Comparison of ENCODE assay signal across 9 mouse cellular contexts in the genomic region with DNA sequence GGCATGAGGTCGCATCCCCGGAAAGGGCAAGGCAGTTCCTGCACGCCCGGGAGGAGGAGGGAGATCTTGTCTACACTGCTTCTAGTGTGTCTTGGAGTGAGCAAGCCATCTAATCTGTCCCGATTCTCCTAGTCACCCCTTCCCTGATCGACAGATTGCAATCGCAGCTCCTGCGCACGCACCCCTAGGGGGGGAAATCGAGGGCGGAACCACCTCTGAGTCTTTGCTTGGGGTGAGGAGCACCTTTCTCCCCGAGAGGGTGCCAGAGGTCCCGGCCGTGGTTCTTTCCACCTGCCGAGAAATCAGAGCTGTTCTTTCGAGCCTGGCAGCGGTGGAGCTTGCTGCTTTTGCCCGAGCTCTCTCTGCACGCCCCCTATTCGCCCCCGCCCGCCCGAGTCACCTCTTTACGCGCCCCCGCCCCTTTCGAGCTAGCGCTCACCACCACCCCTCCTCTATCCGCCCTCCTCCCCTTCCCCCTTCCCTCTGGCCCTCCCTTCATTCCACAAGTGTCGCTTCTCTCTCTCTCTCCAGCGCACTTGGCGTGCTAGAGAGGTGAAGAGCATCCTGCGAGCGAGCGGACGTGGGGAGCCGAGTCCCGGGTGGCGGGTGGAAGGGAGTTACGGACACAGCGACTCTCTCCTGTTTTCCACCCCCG. TPM values are rescaled to one million over a fixed set of nuclear protein-coding genes. Genes with fewer than 3 reads are reported as not detected.
A peak's percentile ranks its signal among the peaks of the same experiment; 100 is the strongest.
DNase-seq lines count a peak whose midpoint lies in the region; ATAC-seq and TF ChIP-seq lines count a peak whose summit lies in the region.
"Had no signal": no experiment of that assay in that cellular context is flagged by ENCODE, and none has a peak within 500 bp of the region (broad histone marks: within the 10 kb centered on the region; RNA-seq: fewer than 3 reads in every experiment).

A gene (plus strand): TSS at position 498 of the 655 bp plus-strand sequence.

- TF ChIP-seq CTCF in liver, adult 2 months (IDR thresholded peaks at IDR 0.05; ENCODE audit: low read depth, low read length), result no peak
- TF ChIP-seq CTCF in layer of hippocampus, adult 2 months (conservative IDR thresholded peaks at IDR 0.05), result no peak
- no peak for TF ChIP-seq CTCF in lung, postnatal 0 days (IDR thresholded peaks at IDR 0.05)

- no peaks in the 10 kb centered on the region for H3K79me2 ChIP-seq in liver, adult 2 months (ENCODE audit: control insufficient read depth, insufficient read depth, low read length)

- H3K9me3 ChIP-seq in lung, postnatal 0 days (ENCODE audit: low read length), result no peaks in the 10 kb centered on the region

- peak within 1 kb of the TSS; percentile 66 for H3K9ac ChIP-seq in liver, adult 2 months (ENCODE audit: low read depth, low read length)
- no peak within 1 kb of the TSS for H3K9ac ChIP-seq in lung, postnatal 0 days (replicated peaks; ENCODE audit: low read depth)

- TF ChIP-seq EP300 in lung, postnatal 0 days (IDR thresholded peaks at IDR 0.05), result no peak

- no peaks in the 10 kb centered on the region for H3K36me3 ChIP-seq in liver, adult 2 months (ENCODE audit: control insufficient read depth, insufficient read depth, low read length)
- H3K36me3 ChIP-seq in lung, postnatal 0 days (ENCODE audit: insufficient read depth, low read length), result no peaks in the 10 kb centered on the region

- H3K4me3 ChIP-seq in liver, adult 2 months (ENCODE audit: insufficient read depth, low read depth, low read length), result peak within 1 kb of the TSS; percentile 66
- H3K4me3 ChIP-seq in brown adipose tissue, adult 24 weeks (ENCODE audit: insufficient read depth, low read depth, low read length), result peak within 1 kb of the TSS; percentile 40
- H3K4me3 ChIP-seq in layer of hippocampus, adult 2 months, result peak within 1 kb of the TSS; percentile 79
- H3K4me3 ChIP-seq in lung, postnatal 0 days (ENCODE audit: low read depth, low read length), result peak within 1 kb of the TSS; percentile 46
- H3K4me3 ChIP-seq: myocyte had no signal

- WGBS in liver, adult 2 months, result 2% methylated on average over 42 of the region's 42 CpGs
- under 1% methylated on average over 39 of the region's 42 CpGs for WGBS in lung, postnatal 0 days

- DNase-seq in liver, adult 2 months (ENCODE audit: extremely low read depth, low read depth, low spot score), result no peak
- DNase-seq in liver, result no peak
- peak; percentile 53 to 59 for DNase-seq in layer of hippocampus, adult 2 months (ENCODE audit: low spot score in 2 of 2)
- peak; percentile 23 for DNase-seq in lung, postnatal 0 days (ENCODE audit: low spot score)
- peak; percentile 28 to 44 for DNase-seq in right cerebral cortex, postnatal 36 days (ENCODE audit: low spot score in 2 of 2)
- no peak for DNase-seq in thymus, postnatal 25 days

- H3K4me2 ChIP-seq in lung, postnatal 0 days (replicated peaks; ENCODE audit: low read depth, low read length), result peak within 1 kb of the TSS; percentile 85

- H3K27me3 ChIP-seq in liver, adult 2 months (ENCODE audit: control insufficient read depth, insufficient read depth, low read length), result peaks cover 10% of the 10 kb centered on the region; the same call in 1 of the 2 replicates
- H3K27me3 ChIP-seq in lung, postnatal 0 days (replicated peaks; ENCODE audit: insufficient read depth, low read length), result peaks cover 44% of the 10 kb centered on the region

- H3K27ac ChIP-seq in liver, adult 2 months (replicated peaks; ENCODE audit: insufficient read depth, low read depth, low read length), result no peak within 1 kb of the TSS
- H3K27ac ChIP-seq in brown adipose tissue, adult 24 weeks (replicated peaks; ENCODE audit: low read depth, low read length), result no peak within 1 kb of the TSS
- H3K27ac ChIP-seq in layer of hippocampus, adult 2 months, result peak within 1 kb of the TSS; percentile 95
- H3K27ac ChIP-seq in lung, postnatal 0 days (ENCODE audit: low read length), result no peak within 1 kb of the TSS

- no peak for TF ChIP-seq POLR2A in liver, adult 2 months (IDR thresholded peaks at IDR 0.05; ENCODE audit: extremely low read depth, insufficient read depth, low read length)

- peak; percentile 23; the same call in 1 of the 2 replicates for ATAC-seq in granulocyte monocyte progenitor cell, adult 5-6 weeks (replicated peaks; ENCODE audit: poor library complexity, severe bottlenecking)
- peak; percentile 43 for ATAC-seq in lung, postnatal 0 days

- H3K4me1 ChIP-seq in liver, adult 2 months (ENCODE audit: control insufficient read depth, insufficient read depth, low read length), result no peaks in the 10 kb centered on the region
- 0 out of 2 replicates have a peak, but pooled peaks cover 2% of the 10 kb centered on the region for H3K4me1 ChIP-seq in brown adipose tissue, adult 24 weeks (ENCODE audit: control insufficient read depth, insufficient read depth, insufficient read length, low read length)
- H3K4me1 ChIP-seq in lung, postnatal 0 days (ENCODE audit: insufficient read depth, low read depth, low read length), result 0 out of 2 replicates have a peak, but pooled peaks cover 3% of the 10 kb centered on the region

RNA-seq across cellular contexts. Expression of the gene that starts here (rescaled TPM):
- total RNA-seq in liver, adult 2 months (2014; rRNA removed), result 0.13 and 0.74 TPM in 2 replicates
- 0.10 and 0.12 TPM in 2 replicates for polyA plus RNA-seq in liver, adult 2 months (2012; rRNA removed)
- 0.24 TPM in 1 of 2 replicates, not detected in the other for polyA plus RNA-seq in brown adipose tissue, adult 24 weeks (2012; ENCODE audit: insufficient read depth, insufficient read length, missing spikeins)
- total RNA-seq in granulocyte monocyte progenitor cell, adult 5-6 weeks (2014; fragmentation: Nextera tagmentation), result not detected in 2 replicates
- total RNA-seq in granulocyte monocyte progenitor cell, adult 5-6 weeks (2017), result not detected in 2 replicates
- 10 to 100 TPM; 55.4 to 56.4 TPM for total RNA-seq in layer of hippocampus, adult 2 months (2021)
- 1.3 and 1.5 TPM in 2 replicates for polyA plus RNA-seq in lung, postnatal 0 days (2015; fragmentation: Nextera tagmentation; extraction: Ambion mirVana)
- polyA plus RNA-seq: myocyte had no signal

Comparison
In these comparisons a context has a peak if more than half of its experiments do, and no peak if none do; other contexts are left out.
1. RNA of the gene that starts here (total RNA-seq): 55.4 to 56.4 TPM in layer of hippocampus, adult 2 months; 0.13 to 0.74 TPM in liver, adult 2 months and not detected in granulocyte monocyte progenitor cell, adult 5-6 weeks; every median in the first group is over 10 times any median in the second.
2. Peak in ATAC-seq in granulocyte monocyte progenitor cell, adult 5-6 weeks; RNA of the gene not detected or under 1 TPM.
3. DNase-seq: peak in layer of hippocampus, adult 2 months (2 of 2), lung, postnatal 0 days (single experiment) and right cerebral cortex, postnatal 36 days (2 of 2); none in liver, adult 2 months (single experiment), liver (single experiment) and thymus, postnatal 25 days (single experiment).
4. Peak in every context shown above with its lines, with median percentiles within 50 percentile points of each other: H3K4me3 ChIP-seq.